Mouse (Mus musculus) spleen, adult 2 months (tissue): ENCODE measurements at regions not wholly inside any gene's neighbourhood (a gene's known extent, or its start where the extent isn't known, plus 50 kb on each side); places are given as distances from the start of the nearest gene placed in this dataset.

Experiments
- CTCF ChIP-seq: fragments of 200-500 bp; IDR thresholded peaks from 2 replicates; pipeline ENCODE4 v1.5.1; 2011; ENCODE audit warnings: mild to moderate bottlenecking, inconsistent platforms; ENCODE audit not compliant: insufficient read depth, insufficient read length, insufficient replicate concordance; ENCODE audit errors: extremely low read depth
- POLR2A ChIP-seq: fragments of 200-500 bp; IDR thresholded peaks from 2 replicates; pipeline ENCODE4 v1.6.1; 2011; ENCODE audit warnings: low read depth, low read length, inconsistent platforms

DNA sequence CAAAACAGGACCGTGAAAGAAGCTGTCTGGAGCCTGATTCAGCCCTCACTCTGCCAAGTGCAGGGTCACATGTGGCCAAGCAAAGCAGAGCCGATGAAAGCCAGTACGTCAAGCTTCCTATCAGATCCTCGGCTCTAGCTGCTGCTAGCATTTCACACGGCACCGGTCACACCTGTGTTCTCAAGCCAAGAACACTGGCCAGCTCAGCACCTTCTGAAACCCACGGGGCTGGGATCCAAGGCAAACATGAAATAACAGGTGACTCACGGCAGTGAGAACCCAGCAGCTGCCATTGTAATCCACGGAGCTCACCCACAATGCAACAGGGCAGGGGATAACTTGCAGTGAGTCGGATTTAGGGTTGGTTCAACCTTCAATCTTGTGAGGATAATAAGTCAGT, 427.3 kb upstream of the Jarid2 start:
- TF ChIP-seq POLR2A (no peak), CTCF (no peak)
